Mouse (Mus musculus) hindbrain, embryonic 13.5 days (tissue): ENCODE results near the gene Akr1c18. TPM values are rescaled to one million over a fixed set of nuclear protein-coding genes. Genes with fewer than 3 reads are reported as not detected.
"Not testable (repeated sequence)": the region's sequence is repeated elsewhere in the genome, so short reads cannot be mapped to it uniquely, and the experiment has no call there.

Experiments
- ATAC-seq: fragments of 200-750 bp; cut with Nextera tagmentation; 2 replicates; pipeline ENCODE4 v1.8.0; 2017; ENCODE audit warnings: moderate TSS enrichment; ENCODE audit not compliant: low FRiP score
- H3K27ac ChIP-seq: fragments of 300-500 bp; sonication (generic); 2 replicates; pipeline ENCODE4 v1.5.1; 2015; ENCODE audit warnings: inconsistent platforms, mild to moderate bottlenecking, moderate library complexity
- H3K27me3 ChIP-seq: fragments of 300-500 bp; sonication (generic); 2 replicates; pipeline ENCODE4 v1.6.1; 2015; ENCODE audit warnings: mild to moderate bottlenecking, inconsistent platforms
- H3K36me3 ChIP-seq: fragments of 300-500 bp; sonication (generic); 2 replicates; pipeline ENCODE4 v1.6.1; 2015; ENCODE audit warnings: mild to moderate bottlenecking, inconsistent platforms
- H3K4me1 ChIP-seq: fragments of 300-500 bp; sonication (generic); replicated peaks from 2 replicates; pipeline ENCODE4 v1.6.1; 2015; ENCODE audit warnings: inconsistent platforms
- H3K4me2 ChIP-seq: fragments of 300-500 bp; sonication (generic); 2 replicates; pipeline ENCODE4 v1.6.1; 2015; ENCODE audit warnings: inconsistent platforms, mild to moderate bottlenecking, moderate library complexity
- H3K4me3 ChIP-seq: fragments of 300-500 bp; sonication (generic); 2 replicates; pipeline ENCODE4 v1.5.1; 2015; ENCODE audit warnings: mild to moderate bottlenecking, inconsistent platforms
- H3K9ac ChIP-seq: fragments of 300-500 bp; sonication (generic); 2 replicates; pipeline ENCODE4 v1.6.1; 2015; ENCODE audit warnings: mild to moderate bottlenecking, inconsistent platforms
- H3K9me3 ChIP-seq: fragments of 300-500 bp; sonication (generic); 2 replicates; pipeline ENCODE4 v1.6.1; 2016; ENCODE audit warnings: inconsistent platforms
- WGBS: fragments of 180-500 bp; shearing (Covaris S2); methylation state at CpG from one replicate; pipeline ENCODE4 v1.1.7; 2015; 5-methylcytosine and 5-hydroxymethylcytosine counted together
- polyA plus RNA-seq: library from polyadenylated mRNA; unstranded; fragments of >200 nt; fragmentation: Nextera tagmentation; extraction: Ambion mirVana; gene quantifications from 2 replicates; pipeline ENCODE4 v1.2.1, GENCODE M21; 2015

The Akr1c18 gene
- polyA plus RNA-seq, 1 experiment from 2014 or later: not detected

DNA sequence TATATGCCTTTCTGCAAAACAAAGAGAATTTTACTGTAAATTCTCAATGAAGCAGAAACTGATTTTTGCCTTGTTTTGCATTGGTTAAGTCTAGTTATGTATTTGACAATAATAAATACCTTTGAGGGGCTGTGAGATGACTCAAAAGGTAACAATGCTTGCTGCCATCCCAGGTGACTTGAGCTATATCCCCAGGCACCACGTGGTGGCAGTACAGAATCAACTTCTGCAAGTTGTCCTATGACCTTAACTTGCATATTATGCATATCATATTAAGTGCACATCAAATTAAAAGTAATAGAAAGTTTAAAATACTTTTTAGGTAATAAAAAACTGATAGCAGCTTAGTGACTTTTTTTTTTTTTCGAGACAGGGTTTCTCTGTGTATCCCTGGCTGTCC lies 17.4 kb downstream of the Akr1c18 start:
- no peak overlapping the region for H3K9ac ChIP-seq
- WGBS: 43% methylated on average over 2 of the region's 2 CpGs
- H3K27me3 ChIP-seq: no peaks in the 10 kb centered on the region
- H3K27ac ChIP-seq: no peak overlapping the region
- H3K4me1 ChIP-seq: no peaks in the 10 kb centered on the region
- no peak for ATAC-seq
- H3K4me2 ChIP-seq: no peak overlapping the region
- H3K9me3 ChIP-seq: no peaks in the 10 kb centered on the region
- H3K4me3 ChIP-seq: no peak overlapping the region
- no peaks in the 10 kb centered on the region for H3K36me3 ChIP-seq

DNA sequence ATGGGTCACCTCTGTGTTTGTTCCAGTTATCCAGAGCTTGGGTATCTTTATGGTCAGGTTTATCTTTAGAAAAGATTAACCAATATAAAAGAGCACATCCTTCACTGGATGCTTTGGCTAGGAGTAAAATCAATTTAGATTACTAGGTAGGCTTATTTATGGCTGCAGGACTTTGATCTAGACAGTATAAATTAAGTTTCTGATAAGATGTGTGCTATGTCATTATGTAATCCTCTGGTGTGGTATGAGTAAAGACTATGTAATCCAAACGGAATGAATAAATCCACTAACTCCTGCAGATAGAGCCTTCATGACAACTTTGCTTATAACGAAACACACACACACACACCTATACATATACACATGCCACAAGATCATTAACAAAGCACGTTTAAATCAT lies 18.7 kb downstream of the Akr1c18 start:
- ATAC-seq: no peak
- Histone ChIP-seq H3K27me3 (no peaks in the 10 kb centered on the region), H3K36me3 (no peaks in the 10 kb centered on the region), H3K4me2 (no peak overlapping the region), H3K4me3 (no peak overlapping the region), H3K4me1 (no peaks in the 10 kb centered on the region), H3K9ac (no peak overlapping the region), H3K9me3 (no peaks in the 10 kb centered on the region), H3K27ac (no peak overlapping the region)
- 77% methylated on average over 3 of the region's 3 CpGs for WGBS

DNA sequence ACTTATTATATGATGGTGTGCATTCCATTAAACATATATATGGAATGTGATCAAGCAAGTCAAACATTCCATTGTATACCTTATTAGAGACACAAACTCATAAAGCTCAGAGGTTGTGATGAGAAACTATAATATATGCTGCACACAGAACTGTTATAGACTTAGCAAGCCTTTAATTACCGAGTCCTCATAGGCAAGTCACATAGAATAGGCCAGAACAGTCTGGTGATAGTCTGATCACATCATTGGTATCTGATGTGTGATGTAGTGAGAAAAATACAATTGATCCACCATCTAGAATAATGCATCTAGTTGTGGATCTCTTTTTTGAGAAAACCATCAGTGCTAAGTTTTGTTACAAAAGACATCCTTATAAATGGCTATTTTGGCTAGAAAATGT lies 19.1 kb downstream of the Akr1c18 start:
- no peak for ATAC-seq
- Histone ChIP-seq H3K27ac (no peak overlapping the region), H3K9ac (no peak overlapping the region), H3K36me3 (no peaks in the 10 kb centered on the region), H3K27me3 (no peaks in the 10 kb centered on the region), H3K4me3 (no peak overlapping the region), H3K4me1 (no peaks in the 10 kb centered on the region), H3K9me3 (no peaks in the 10 kb centered on the region), H3K4me2 (no peak overlapping the region)
- WGBS: 71% methylated on average over 1 of the region's 1 CpGs

DNA sequence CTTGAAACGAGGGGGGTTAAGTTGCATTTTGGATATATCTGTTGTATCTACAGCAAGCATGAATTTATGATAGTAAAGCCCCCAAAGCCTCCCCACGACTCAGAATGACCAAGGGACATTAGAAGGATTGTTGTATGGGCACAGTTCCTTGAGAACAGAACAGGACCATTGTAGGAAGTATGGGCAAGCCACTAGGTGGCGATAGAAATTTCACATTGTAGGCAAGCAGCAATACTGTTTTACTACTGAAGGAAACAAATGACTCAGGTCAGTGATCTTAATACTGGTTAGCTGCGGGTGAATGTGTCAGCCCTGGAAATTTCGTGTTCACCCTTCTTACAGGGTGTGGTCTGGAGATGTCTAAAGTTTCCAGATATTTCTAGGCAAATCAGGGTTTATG lies 21.4 kb downstream of the Akr1c18 start:
- H3K4me3 ChIP-seq: no peak overlapping the region
- ATAC-seq: 0 out of 2 replicates have a peak, but pooled peaks have one; percentile 52
- WGBS: 47% methylated on average over 5 of the region's 5 CpGs

DNA sequence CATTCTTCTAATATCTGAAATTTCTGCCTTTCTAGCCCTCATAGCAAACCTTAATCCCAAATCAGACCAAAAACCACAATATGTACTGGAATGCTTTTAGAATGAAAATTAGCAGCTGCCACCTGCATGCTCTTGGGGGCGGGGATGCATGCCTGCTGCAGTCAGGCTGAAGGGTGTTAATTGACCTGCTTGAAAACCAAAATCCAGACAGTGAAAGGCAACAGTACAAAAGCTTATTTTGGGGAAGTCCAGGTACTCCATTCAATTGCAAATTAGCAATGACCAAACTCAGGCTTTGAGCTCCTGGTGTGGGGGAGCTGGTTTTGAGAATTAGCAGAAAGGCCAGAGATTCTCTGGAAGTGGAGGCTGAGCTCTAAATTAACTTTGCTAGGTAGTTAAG lies 24.6 kb downstream of the Akr1c18 start:
- not testable (repeated sequence) for H3K9ac ChIP-seq, H3K4me2 ChIP-seq, ATAC-seq, H3K9me3 ChIP-seq, H3K27ac ChIP-seq, H3K4me1 ChIP-seq, H3K4me3 ChIP-seq, H3K36me3 ChIP-seq, H3K27me3 ChIP-seq
- 63% methylated on average over 1 of the region's 1 CpGs for WGBS

More for the DNA sequence above, 21.4 kb downstream of the Akr1c18 start:
- Histone ChIP-seq H3K9ac (no peak overlapping the region), H3K4me2 (no peak overlapping the region), H3K27me3 (no peaks in the 10 kb centered on the region), H3K27ac (no peak overlapping the region), H3K9me3 (no peaks in the 10 kb centered on the region), H3K36me3 (no peaks in the 10 kb centered on the region), H3K4me1 (no peaks in the 10 kb centered on the region)

DNA sequence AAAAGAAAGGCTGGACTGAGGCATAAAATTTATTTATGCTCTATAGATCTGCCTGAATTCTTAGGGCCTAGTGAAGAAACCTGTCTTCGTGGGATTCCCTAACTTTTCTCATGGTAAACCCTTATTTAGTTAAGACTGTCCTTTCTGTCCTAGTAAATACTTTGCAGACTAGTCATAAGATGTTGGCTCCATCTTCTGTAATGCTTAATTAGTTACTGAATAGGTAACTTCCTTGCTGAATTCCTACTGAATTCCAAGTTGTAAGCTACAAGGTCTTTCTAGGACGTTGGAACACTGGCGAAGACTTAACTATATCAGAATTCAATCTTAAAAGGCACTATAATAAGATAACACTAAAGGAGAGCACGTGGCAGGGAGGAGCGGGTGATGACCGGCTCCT lies 26.0 kb downstream of the Akr1c18 start:
- not testable (repeated sequence) for H3K4me1 ChIP-seq, H3K9ac ChIP-seq, ATAC-seq, H3K27ac ChIP-seq, H3K36me3 ChIP-seq, H3K9me3 ChIP-seq, H3K4me3 ChIP-seq, H3K4me2 ChIP-seq, H3K27me3 ChIP-seq
- 90% methylated on average over 6 of the region's 6 CpGs for WGBS

DNA sequence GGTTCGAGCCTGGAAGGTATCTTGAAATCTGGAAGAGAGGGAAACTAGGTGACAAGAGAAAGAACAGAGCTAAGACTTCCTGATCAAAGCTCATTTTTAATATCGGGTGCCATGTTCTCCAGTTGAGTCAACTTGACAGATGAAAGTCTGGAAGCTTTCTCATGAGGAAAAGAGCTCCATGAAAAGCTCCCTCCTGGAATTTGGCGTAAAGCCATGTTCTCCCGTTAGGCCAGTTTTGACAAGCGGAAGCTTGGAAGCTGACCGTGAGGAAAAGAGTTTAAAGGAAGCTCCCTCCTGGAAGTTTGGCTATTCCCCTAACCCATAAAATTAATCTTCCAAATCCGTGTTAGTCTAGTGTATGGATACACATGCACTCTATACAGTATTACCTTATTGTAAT lies 27.3 kb downstream of the Akr1c18 start:
- Histone ChIP-seq H3K4me1 (no peaks in the 10 kb centered on the region), H3K9me3 (no peaks in the 10 kb centered on the region), H3K27ac (no peak overlapping the region), H3K36me3 (no peaks in the 10 kb centered on the region), H3K4me2 (no peak overlapping the region), H3K9ac (no peak overlapping the region), H3K4me3 (no peak overlapping the region), H3K27me3 (no peaks in the 10 kb centered on the region)
- WGBS: 84% methylated on average over 7 of the region's 7 CpGs
- no peak for ATAC-seq

DNA sequence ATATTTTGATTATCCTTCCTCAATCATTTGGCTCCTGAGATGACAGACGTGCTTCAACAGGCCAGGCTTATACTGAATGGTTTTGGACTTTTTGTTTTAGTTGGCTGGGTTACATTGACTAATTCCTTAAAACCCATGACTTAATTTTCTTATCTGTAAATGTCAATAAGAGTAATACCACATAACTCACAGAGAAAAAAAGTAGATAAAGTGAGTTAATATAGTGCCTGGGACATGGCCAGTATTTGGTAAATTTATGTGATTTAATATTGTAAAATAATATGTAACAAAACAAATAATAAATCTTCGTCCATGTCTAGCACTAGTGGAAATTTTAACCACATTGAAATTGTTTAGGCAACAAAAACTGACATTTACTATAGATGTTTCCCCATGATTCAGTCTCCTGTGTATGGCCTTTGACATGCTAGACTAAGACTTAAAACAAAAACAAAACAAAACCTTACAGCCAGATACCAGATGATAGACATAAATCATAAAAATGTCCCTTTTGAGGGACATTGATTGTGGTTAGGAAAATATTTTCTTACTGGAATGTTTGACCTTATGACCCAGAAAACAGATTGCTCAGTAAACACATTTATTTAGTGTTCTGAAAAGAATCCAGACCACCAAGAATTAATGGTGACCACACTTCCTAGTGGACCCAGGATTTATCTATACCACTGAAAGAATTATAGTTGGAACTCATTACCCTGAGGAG lies 31.1 kb downstream of the Akr1c18 start:
- H3K27ac ChIP-seq: no peak overlapping the region
- no peaks in the 10 kb centered on the region for H3K27me3 ChIP-seq
- no peak overlapping the region for H3K4me3 ChIP-seq
- H3K9ac ChIP-seq: no peak overlapping the region
- WGBS: 80% methylated on average over 2 of the region's 2 CpGs
- H3K36me3 ChIP-seq: no peaks in the 10 kb centered on the region
- ATAC-seq: no peak
- H3K9me3 ChIP-seq: no peaks in the 10 kb centered on the region
- H3K4me1 ChIP-seq: no peaks in the 10 kb centered on the region
- H3K4me2 ChIP-seq: no peak overlapping the region

DNA sequence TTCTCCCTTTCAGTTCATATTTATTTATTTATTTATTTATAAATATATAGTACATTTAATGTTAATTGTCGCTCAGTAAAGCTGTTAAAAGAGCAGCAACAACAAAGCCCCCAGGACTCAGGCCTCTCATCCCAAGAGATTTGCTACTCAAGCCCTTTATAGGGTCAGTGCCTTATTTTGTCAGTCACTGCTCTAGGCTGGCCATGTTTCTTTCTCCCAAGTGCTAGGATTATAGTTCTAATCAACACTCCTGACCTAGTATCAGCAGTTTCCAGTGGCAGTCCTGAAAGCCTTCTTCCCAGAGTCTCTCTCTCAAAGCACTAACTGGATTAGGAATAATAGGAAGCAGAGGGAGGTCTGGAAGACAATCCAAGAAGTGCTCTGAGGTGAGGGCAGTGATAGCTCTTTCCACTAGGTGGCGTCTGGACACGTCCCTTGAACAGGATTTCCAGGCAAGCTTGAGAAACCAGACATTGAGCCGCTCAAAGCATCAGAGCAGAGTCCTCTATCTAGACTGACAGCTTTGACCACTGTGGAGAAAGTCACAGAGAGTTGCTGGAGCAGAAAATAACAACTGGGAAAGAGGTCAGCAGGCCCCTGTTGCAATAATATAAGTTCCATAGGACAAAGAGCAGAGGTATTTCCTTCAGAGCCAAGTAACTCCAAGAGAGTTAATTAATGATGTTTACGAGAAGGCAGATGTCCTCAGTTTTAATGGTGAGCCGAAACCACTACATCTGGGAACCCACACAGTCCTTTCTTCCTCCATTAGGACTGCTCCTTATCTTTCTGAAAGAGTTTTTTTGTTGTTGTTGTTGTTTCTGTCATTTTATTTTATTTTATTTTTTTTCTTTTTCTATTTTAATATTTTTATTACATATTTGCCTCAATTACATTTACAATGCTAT lies 39.9 kb downstream of the Akr1c18 start:
- 33% methylated on average over 6 of the region's 6 CpGs for WGBS

DNA sequence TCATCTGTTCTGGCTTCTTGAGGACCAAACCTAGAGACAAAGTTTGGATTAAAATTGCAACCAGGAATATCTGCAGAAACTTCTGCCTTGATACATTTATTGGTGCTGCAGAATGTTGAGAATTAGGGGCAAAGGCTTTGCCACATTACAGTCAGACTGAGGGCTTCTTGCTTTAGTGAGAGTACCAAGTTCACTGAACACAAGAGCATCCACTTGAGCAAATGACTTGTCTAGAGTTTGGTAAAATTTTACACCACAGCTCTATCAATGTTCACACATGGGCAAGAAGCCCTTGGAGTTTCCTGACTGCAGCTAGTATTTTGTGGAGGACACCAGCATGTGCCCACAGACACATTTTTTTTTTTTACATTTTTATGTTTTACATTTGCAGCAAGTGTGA lies 47.7 kb downstream of the Akr1c18 start:
- Histone ChIP-seq H3K4me2 (no peak overlapping the region), H3K27ac (no peak overlapping the region), H3K36me3 (no peaks in the 10 kb centered on the region), H3K9me3 (no peaks in the 10 kb centered on the region), H3K9ac (no peak overlapping the region), H3K27me3 (no peaks in the 10 kb centered on the region), H3K4me3 (no peak overlapping the region), H3K4me1 (no peaks in the 10 kb centered on the region)
- ATAC-seq: no peak

More for the DNA sequence above, 39.9 kb downstream of the Akr1c18 start:
- H3K9ac ChIP-seq: no peak overlapping the region
- no peaks in the 10 kb centered on the region for H3K27me3 ChIP-seq
- H3K27ac ChIP-seq: no peak overlapping the region
- H3K9me3 ChIP-seq: no peaks in the 10 kb centered on the region
- H3K4me3 ChIP-seq: no peak overlapping the region
- no peaks in the 10 kb centered on the region for H3K36me3 ChIP-seq
- no peak overlapping the region for H3K4me2 ChIP-seq
- no peaks in the 10 kb centered on the region for H3K4me1 ChIP-seq
- peak; percentile 77; the same call in 1 of the 2 replicates for ATAC-seq

DNA sequence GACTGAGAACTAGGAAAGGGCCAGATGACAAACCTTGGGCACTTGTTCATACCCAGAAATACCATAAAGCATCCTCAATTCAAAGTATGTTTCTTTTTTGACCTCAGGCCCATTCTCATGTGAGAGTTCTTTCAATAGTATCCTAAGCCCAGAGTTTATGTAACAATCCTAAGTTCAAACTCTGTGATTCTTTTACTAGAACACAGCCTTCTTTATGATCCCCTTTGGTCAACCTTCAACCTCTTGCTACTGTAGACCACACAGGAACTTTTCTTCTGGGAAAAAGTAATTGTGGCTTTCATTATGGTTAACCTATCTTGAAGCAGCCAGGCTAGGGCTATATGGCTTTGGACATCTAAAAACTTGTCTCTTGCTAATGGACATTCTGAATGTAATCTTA lies 48.8 kb downstream of the Akr1c18 start:
- ATAC-seq: no peak
- no peak overlapping the region for H3K4me2 ChIP-seq
- no peaks in the 10 kb centered on the region for H3K9me3 ChIP-seq
- no peak overlapping the region for H3K27ac ChIP-seq
- no peaks in the 10 kb centered on the region for H3K27me3 ChIP-seq
- H3K4me3 ChIP-seq: no peak overlapping the region
- H3K36me3 ChIP-seq: no peaks in the 10 kb centered on the region
- H3K9ac ChIP-seq: no peak overlapping the region
- H3K4me1 ChIP-seq: no peaks in the 10 kb centered on the region
